Mouse (Mus musculus): Measurements from ENCODE around the gene Atg16l2.

Atg16l2 gene

DNA sequence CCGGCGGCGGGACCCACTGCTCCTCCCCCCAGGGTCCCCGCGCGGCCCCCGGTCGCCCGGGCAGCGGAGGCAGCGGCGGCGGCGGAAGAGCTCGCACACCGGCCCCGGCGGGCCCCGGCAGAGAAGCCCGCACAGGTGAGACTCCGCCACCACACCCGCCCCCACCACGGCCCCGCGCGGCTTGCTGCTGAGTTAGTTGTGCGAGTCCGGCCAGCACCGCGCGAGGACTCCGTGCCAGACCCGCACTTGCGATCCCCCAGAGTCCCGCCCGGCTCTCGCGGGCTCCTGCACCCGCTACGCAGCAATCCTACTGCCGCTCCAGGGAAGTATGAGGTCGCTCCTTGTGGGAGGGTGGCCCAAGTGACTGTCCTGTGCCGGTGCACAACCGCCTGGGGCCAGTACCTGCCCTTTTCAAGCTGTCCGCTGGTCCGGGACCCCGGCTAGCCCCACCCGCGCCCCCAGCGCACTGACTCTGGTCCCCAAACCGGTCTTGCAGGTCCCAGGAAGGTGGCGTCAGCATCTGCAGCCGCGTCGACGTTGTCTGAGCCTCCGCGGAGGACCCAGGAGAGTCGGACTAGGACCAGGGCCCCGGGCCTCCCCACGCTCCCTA, 19.3 kb upstream of the Atg16l2 start:
- peak; percentile 23 for DNase-seq (ENCODE audit: low read depth, low spot score)

DNA sequence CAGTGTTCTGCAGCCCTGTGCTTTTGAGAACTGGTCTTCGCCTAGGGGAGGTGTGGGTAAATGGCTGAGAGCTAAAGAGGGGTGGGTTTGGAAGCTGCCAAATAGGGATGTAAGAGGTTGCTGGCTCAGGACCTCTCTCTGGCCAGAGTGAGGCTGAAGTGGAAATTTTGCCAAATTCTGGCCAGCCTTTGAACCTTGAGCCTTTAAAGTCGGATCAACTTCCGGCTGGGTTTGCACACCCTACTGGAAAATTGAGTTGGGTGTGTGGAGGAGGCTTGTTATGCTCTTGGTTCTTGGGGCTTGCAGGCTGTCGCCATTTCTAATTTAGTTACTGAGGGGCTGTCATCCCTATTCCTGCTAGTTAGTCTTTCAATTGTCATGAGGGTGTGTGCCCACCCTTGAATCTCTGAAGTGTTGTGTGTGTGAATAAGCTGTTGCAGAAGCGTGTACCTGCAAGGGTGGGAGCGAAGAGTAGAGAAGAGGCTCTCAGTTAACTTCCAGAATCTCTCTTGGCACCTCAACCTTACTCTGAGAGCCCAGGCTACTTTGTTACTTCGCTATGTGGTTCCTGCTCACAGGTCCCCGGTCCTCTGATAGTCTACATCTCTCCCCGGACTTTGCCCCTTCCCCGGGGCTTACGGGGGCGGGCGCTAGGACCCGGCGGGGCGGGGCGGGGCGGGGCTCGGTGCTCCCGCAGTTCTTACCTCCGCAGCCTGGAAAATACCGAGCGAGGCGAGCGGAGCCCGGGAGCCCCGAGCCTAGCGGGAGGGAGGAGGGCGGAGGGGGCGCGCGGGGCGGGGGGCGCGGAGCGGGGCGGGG, 18.6 kb upstream of the Atg16l2 start:
- no peak for DNase-seq (ENCODE audit: low read depth, low spot score)

- DNase-seq (ENCODE audit: low read depth, low spot score) = no peak
Measured at GRCm38 (mm10) chr7:101319796-101320195, 17.7 kb upstream of the Atg16l2 start.

GRCm38 (mm10) chr7:101318848-101319247, 16.8 kb upstream of the Atg16l2 start:
- no peak for DNase-seq (ENCODE audit: low read depth, low spot score)

DNA sequence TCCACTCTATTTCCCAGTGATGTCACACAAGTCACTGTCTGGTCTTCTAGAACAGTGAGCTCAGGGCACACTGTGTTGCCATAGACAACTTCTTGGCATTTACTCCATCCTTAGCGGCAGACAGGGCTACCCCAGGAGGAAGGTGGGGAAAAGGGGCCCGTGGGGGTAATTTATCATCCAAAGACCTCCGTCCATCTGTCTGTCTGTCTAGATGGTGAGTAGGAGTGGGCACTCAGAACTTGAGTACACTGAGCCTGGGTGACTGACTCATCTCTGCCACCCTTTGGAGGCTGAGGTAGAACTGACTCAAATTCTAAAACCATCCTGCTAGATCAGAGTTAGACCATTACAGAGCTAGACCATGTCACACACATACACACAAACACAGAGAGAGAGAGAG, 15.0 kb upstream of the Atg16l2 start, which contains the start of gene Stard10:
TSS of gene Stard10 (plus strand) at position 73 of the 400 bp plus-strand sequence.
- no peak for DNase-seq (ENCODE audit: low read depth, low spot score)

GRCm38 (mm10) chr7:101316591-101317001, 14.5 kb upstream of the Atg16l2 start:
- DNase-seq (ENCODE audit: low read depth, low spot score) = no peak

- DNase-seq (ENCODE audit: low read depth, low spot score) = no peak
Measured at GRCm38 (mm10) chr7:101315699-101316098, 13.6 kb upstream of the Atg16l2 start.

GRCm38 (mm10) chr7:101314396-101314795, 12.3 kb upstream of the Atg16l2 start:
- no peak for DNase-seq (ENCODE audit: low read depth, low spot score)

GRCm38 (mm10) chr7:101313033-101313432, 11.0 kb upstream of the Atg16l2 start:
- no peak for DNase-seq (ENCODE audit: low read depth, low spot score)

DNA sequence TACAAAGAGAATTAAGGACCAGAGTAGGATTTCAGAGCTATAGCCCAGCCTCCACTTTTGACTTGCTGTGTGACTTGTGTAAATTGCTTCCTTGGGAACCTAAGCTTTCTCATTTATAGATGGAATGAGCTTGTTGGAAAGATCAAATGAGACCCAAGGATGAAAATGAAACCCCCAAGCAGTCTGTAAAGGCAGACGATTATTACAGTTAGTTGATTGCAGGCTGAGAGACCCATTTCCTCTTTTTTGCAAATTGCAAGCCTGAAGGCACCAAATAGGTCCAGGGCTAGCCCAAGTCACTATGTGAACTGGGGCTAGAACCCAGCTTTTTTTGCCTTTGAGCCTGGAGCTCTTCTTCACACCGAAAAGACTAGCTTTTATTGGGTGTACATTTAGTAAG, 9.0 kb upstream of the Atg16l2 start:
- no peak for DNase-seq (ENCODE audit: low read depth, low spot score)

- DNase-seq (ENCODE audit: low read depth, low spot score) = peak; percentile 99
Measured at GRCm38 (mm10) chr7:101310327-101311028, 8.4 kb upstream of the Atg16l2 start.

GRCm38 (mm10) chr7:101309985-101310326, 7.9 kb upstream of the Atg16l2 start:
- DNase-seq (ENCODE audit: low read depth, low spot score) = no peak

- no peak for DNase-seq (ENCODE audit: low read depth, low spot score)
Measured at GRCm38 (mm10) chr7:101306841-101307240, 4.8 kb upstream of the Atg16l2 start.

GRCm38 (mm10) chr7:101302691-101303090, 640 bp upstream of the Atg16l2 start:
- no peak for DNase-seq (ENCODE audit: low read depth, low spot score)

DNA sequence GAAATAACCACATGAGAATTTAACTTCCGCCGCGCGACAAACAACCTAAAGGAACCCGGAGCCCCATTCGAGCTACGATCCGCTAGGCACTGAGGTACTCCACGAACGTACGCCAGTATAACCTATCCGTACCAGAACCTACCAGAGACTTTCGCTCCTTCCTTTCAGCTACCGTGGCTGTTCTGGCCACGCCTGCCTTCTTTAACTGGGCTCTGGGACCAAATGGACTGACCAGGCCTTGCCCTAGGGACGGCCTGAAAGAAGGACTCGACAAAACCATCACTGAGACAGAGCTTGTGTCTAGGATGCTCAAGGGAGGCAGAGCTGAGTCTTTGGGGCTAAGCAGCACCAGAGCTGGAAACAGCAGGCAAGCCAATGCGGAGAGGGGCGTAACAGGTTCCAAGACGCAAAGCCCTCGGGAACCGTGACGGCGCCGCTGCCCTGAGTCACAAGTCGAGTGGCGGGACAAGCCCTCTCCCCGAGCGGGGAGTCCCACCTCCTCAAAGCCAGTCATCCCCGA, 630 bp downstream of the Atg16l2 start:
- DNase-seq (ENCODE audit: low read depth, low spot score) = no peak

- no peak for DNase-seq (ENCODE audit: low read depth, low spot score)
Measured at GRCm38 (mm10) chr7:101298375-101298774, 3.7 kb downstream of the Atg16l2 start.

DNA sequence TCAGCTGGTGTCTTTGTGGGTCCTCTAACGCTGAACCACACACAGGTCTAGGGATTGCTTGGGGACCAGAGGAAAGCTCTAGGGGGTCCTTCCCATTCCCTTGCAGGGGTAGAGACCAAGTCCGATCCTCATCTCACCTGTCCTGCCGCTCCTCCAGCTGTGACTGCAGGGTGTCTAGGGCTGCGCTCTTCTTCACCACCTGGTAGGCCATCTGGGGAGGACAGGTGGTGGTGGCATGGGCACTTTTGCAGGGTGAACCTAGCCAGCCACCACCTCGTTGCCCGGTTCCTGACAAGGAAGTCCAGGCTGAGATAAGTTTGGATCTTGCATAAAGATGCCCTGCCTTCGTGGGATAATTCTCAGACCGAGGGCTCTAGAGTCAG, 5.0 kb downstream of the Atg16l2 start:
- no peak for DNase-seq (ENCODE audit: low read depth, low spot score)

DNA sequence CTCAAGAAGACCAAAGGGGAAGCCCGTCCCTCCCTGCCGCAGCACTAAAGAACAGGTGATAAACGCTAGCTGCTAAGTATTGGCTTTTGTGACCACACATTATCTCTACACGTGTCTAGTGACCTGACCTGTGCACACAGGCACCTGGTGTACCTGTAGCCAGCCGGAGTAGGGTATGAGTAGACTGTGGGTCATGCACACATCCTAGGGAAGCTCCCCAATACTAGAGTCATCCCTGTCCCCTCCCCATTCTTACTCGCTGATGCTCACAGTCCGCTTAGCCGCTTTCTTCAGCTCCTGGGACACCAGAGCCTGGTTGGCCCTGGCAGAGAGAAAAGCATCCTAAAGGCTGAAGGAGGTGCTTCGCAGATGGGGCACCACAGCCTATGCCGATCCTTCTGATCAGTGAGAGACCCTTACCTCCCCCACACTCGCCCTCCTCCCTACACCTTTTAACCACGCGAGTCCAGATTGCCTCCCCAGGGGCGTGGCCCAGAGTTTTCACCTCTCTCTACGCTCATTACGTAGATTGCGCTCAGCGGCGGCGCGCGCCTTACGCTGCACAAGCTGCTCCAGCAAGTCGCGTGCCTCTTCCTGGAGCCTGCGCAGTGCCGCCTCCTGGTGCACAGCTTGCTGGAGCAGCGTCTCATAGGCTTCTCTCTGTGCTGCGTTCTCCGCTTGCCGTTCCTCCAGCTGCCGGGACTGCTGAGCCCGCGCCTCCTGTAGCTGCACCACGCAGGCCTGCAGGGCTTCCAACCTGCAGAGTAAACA, 5.6 kb downstream of the Atg16l2 start:
- peak; percentile 84 for DNase-seq (ENCODE audit: low read depth, low spot score)

GRCm38 (mm10) chr7:101295438-101295837, 6.6 kb downstream of the Atg16l2 start:
- peak; percentile 56 for DNase-seq (ENCODE audit: low read depth, low spot score)

GRCm38 (mm10) chr7:101293611-101294010, 8.4 kb downstream of the Atg16l2 start:
- DNase-seq (ENCODE audit: low read depth, low spot score) = no peak

DNA sequence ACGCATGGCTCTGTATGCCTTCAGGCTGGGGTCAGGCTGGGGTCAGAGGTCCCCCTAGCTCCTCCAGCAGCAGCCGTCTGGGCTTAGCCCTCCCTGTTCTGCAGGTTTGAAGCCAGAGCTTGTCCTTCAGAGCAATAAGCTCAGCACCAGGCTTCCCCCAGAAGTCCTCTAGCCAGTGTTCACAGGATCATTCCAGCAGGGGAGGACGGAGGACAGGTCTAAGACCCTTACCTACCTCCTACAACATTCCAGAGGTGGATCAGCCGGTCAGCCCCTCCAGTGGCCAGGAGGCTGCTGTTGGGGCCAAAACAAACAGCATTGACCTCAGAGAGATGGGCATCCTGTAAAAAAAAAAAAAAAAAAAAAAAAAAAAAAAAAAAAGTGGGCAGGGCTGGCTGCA, 8.9 kb downstream of the Atg16l2 start:
- no peak for DNase-seq (ENCODE audit: low read depth, low spot score)

DNA sequence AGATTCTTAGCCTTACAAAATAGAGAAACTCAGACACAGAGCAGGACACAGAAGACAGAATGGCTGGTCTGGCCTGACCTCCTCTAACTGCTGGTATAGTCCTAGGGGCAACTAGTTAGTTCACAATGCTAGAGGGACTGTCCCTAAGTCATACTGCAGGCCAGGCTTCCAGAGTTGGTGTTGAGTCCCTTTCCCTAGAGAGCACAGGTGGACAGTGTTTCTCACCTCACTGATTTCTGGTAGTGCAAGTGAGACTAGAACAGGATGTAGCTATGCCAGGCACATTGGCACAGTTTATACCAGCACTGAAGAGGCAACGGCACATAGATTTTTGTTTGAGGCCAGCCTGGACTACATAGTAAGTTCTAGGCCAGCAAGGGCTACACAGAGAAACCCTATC, 9.4 kb downstream of the Atg16l2 start:
- DNase-seq (ENCODE audit: low read depth, low spot score) = no peak
